Mouse (Mus musculus): ENCODE results near the gene Krt24. TPM values are rescaled to one million over a fixed set of nuclear protein-coding genes. Genes with fewer than 3 reads are reported as not detected.

Krt24 gene
- total RNA-seq (2012; rRNA removed) (not detected in 2 replicates), polyA plus RNA-seq (2012; ENCODE audit: insufficient read depth in 1 of 2, insufficient read length in 2 of 2, low read depth in 1 of 2, low replicate concordance in 2 of 2, missing spikeins in 1 of 2) (not detected)

DNA sequence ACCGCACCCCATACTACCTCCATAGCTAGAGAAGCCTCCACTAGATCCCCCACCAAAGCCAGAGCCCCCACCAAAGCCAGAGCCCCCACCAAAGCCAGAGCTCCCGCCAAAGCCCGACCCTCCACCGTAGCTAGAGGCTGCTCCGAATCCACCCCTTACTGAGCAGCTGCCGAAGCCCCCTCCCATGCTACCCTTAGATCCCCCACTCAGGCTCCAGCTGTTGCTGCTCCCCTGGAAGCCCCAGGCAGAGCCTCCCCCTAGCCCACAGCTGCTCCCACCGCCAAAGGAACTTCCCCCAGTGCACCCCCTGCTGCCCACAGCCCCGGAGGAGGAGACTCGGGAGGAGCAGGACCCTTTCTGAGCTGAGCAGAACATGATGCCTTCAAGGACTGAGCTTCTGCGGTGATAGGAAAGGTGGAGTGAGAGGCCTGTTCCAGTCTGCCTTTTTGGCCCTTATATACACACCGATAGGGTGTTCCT, at the start of gene Krt24:
TSS of gene Krt24 (minus strand) at position 430 of the 480 bp plus-strand sequence.
- Histone ChIP-seq H3K9me3 (replicated peaks; ENCODE audit: insufficient read depth, low read length) (no peaks in the 10 kb centered on the region), H3K27ac (ENCODE audit: control insufficient read depth, low read depth, low read length) (no peak within 1 kb of the TSS), H3K9ac (ENCODE audit: control insufficient read depth, low read depth, low read length, poor library complexity, severe bottlenecking) (no peak within 1 kb of the TSS), H3K79me2 (ENCODE audit: control insufficient read depth, insufficient read depth, low read length, poor library complexity) (no peaks in the 10 kb centered on the region), H3K4me3 (ENCODE audit: control insufficient read depth in 1 of 2, insufficient read depth in 1 of 2, low read depth in 2 of 2, low read length in 2 of 2) (no peak within 1 kb of the TSS), H3K4me1 (ENCODE audit: control insufficient read depth in 1 of 2, insufficient read depth in 2 of 2, low read length in 2 of 2) (no peaks in the 10 kb centered on the region), H3K36me3 (ENCODE audit: control insufficient read depth in 1 of 2, insufficient read depth in 2 of 2, low read length in 2 of 2) (no peaks in the 10 kb centered on the region), H3K27me3 (ENCODE audit: control insufficient read depth in 1 of 2, insufficient read depth in 2 of 2, low read length in 2 of 2) (peaks cover 7 to 18% of the 10 kb centered on the region in 2 experiments)
- no peak for DNase-seq (ENCODE audit: low read depth, low spot score)
- no peak for TF ChIP-seq KAT2A (conservative IDR thresholded peaks at IDR 0.05; ENCODE audit: low read depth, low read length)
- no peak for TF ChIP-seq CTCF (IDR thresholded peaks at IDR 0.05 in 2 of 3, conservative IDR thresholded peaks at IDR 0.05 in 1 of 3; ENCODE audit: control insufficient read depth in 1 of 3, insufficient read depth in 1 of 3, low read depth in 2 of 3, low read length in 3 of 3, poor library complexity in 1 of 3, severe bottlenecking in 1 of 3)
- no peak for TF ChIP-seq USF2 (IDR thresholded peaks at IDR 0.05; ENCODE audit: borderline replicate concordance in 1 of 2, insufficient read depth in 1 of 2, low read depth in 1 of 2, low read length in 2 of 2)
- no peak for TF ChIP-seq MYB (IDR thresholded peaks at IDR 0.05; ENCODE audit: low read depth, low read length)
- no peak for TF ChIP-seq GATA1 (IDR thresholded peaks at IDR 0.05; ENCODE audit: low read depth, low read length)
- no peak for TF ChIP-seq RAD21 (IDR thresholded peaks at IDR 0.05; ENCODE audit: low read depth, low read length)
- TF ChIP-seq POLR2AphosphoS5 (IDR thresholded peaks at IDR 0.05; ENCODE audit: borderline replicate concordance, low read depth, low read length) = no peak
- no peak for TF ChIP-seq POLR2AphosphoS2 (IDR thresholded peaks at IDR 0.05; ENCODE audit: low read length)
- TF ChIP-seq E2F4 (IDR thresholded peaks at IDR 0.05; ENCODE audit: borderline replicate concordance, low read depth, low read length) = no peak
- TF ChIP-seq ELF1 (IDR thresholded peaks at IDR 0.05; ENCODE audit: low read depth, low read length) = no peak
- no peak for TF ChIP-seq EP300 (IDR thresholded peaks at IDR 0.05; ENCODE audit: low read depth in 1 of 2, low read length in 2 of 2)
- TF ChIP-seq CHD1 (IDR thresholded peaks at IDR 0.05; ENCODE audit: low read depth, low read length) = no peak
- TF ChIP-seq HCFC1 (IDR thresholded peaks at IDR 0.05; ENCODE audit: low read depth, low read length) = no peak
- no peak for TF ChIP-seq TAL1 (IDR thresholded peaks at IDR 0.05; ENCODE audit: low read length)
- no peak for TF ChIP-seq ZNF384 (IDR thresholded peaks at IDR 0.05; ENCODE audit: low read depth, low read length)
- no peak for TF ChIP-seq POLR2A (IDR thresholded peaks at IDR 0.05; ENCODE audit: control insufficient read depth in 1 of 2, insufficient read depth in 1 of 2, low read depth in 1 of 2, low read length in 2 of 2, poor library complexity in 1 of 2)
- TF ChIP-seq GABPA (IDR thresholded peaks at IDR 0.05; ENCODE audit: low read depth, low read length) = no peak
- TF ChIP-seq SIN3A (IDR thresholded peaks at IDR 0.05; ENCODE audit: low read length) = no peak
- TF ChIP-seq NRF1 (IDR thresholded peaks at IDR 0.05; ENCODE audit: insufficient read depth, low read depth, low read length, poor library complexity, severe bottlenecking) = no peak

DNA sequence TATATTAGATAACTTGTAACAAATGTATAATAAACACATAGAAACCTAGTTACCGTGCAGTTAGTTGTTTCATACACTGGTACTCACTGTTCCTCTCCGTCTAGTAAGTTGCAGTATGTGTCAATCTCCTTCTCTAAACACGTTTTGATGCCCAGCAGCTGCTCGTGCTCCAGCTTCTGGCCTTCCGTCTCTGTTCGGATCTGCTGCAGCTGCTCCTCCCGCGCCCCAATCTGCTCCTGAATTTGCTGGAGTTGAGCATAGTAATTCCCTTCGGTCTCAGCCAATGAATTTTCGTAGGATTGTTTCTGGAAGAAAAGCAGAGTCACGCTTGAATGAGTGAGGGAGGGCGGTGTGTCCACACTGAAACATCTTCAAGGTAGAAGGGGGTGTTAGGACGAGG, 48.4 kb upstream of the Krt24 start:
- no peak for TF ChIP-seq ZNF384 (IDR thresholded peaks at IDR 0.05; ENCODE audit: low read depth, low read length)
- no peak for TF ChIP-seq SIN3A (IDR thresholded peaks at IDR 0.05; ENCODE audit: low read length)
- no peak for TF ChIP-seq RAD21 (IDR thresholded peaks at IDR 0.05; ENCODE audit: low read depth, low read length)
- TF ChIP-seq ELF1 (IDR thresholded peaks at IDR 0.05; ENCODE audit: low read depth, low read length) = no peak
- no peak for TF ChIP-seq MAX (IDR thresholded peaks at IDR 0.05; ENCODE audit: low read length)
- no peak for TF ChIP-seq UBTF (IDR thresholded peaks at IDR 0.05; ENCODE audit: borderline replicate concordance, insufficient read depth, low read depth, low read length)
- Histone ChIP-seq H3K79me2 (ENCODE audit: control insufficient read depth, insufficient read depth, low read length, poor library complexity) (no peaks in the 10 kb centered on the region), H3K4me1 (ENCODE audit: control insufficient read depth in 1 of 2, insufficient read depth in 2 of 2, low read length in 2 of 2) (no peaks in the 10 kb centered on the region), H3K9ac (ENCODE audit: control insufficient read depth, low read depth, low read length, poor library complexity, severe bottlenecking) (no peak overlapping the region), H3K4me3 (ENCODE audit: control insufficient read depth in 1 of 2, insufficient read depth in 1 of 2, low read depth in 2 of 2, low read length in 2 of 2) (no peak overlapping the region), H3K9me3 (replicated peaks; ENCODE audit: insufficient read depth, low read length) (no peaks in the 10 kb centered on the region), H3K36me3 (ENCODE audit: control insufficient read depth in 1 of 2, insufficient read depth in 2 of 2, low read length in 2 of 2) (no peaks in the 10 kb centered on the region), H3K27ac (ENCODE audit: control insufficient read depth, low read depth, low read length) (no peak overlapping the region), H3K27me3 (ENCODE audit: control insufficient read depth in 1 of 2, insufficient read depth in 2 of 2, low read length in 2 of 2) (peaks cover 5 to 16% of the 10 kb centered on the region in 2 experiments)
- no peak for DNase-seq (ENCODE audit: low read depth, low spot score)
